9 mouse cellular contexts compared by ENCODE assay signal in genomic region chr9:104337183-104337931, GRCm38 (mm10). TPM values are rescaled to one million over a fixed set of nuclear protein-coding genes. Genes with fewer than 3 reads are reported as not detected.
DNase-seq lines count a peak whose midpoint lies in the region; ATAC-seq lines count a peak whose summit lies in the region.
"Had no signal": no experiment of that assay in that cellular context is flagged by ENCODE, and none has a peak within 500 bp of the region (broad histone marks: within the 10 kb centered on the region; RNA-seq: fewer than 3 reads in every experiment).

Gene Acpp (minus strand): TSS chr9:104337748.

- H3K4me1 ChIP-seq in hindbrain, embryonic 10.5 days (replicated peaks), result peaks cover 12% of the 10 kb centered on the region
- 0 out of 2 replicates have a peak, but pooled peaks cover 7% of the 10 kb centered on the region for H3K4me1 ChIP-seq in limb, embryonic 12.5 days (replicated peaks)
- peaks cover 7% of the 10 kb centered on the region; the same call in 1 of the 2 replicates for H3K4me1 ChIP-seq in midbrain, embryonic 12.5 days

- intact Hi-C loops in gastrocnemius, postnatal 36 days (cut with DNase I), result no loop called here

- peak; percentile 37; the same call in 1 of the 2 replicates for ATAC-seq in limb, embryonic 12.5 days (ENCODE audit: insufficient number of reproducible peaks, insufficient read depth, low FRiP score, low TSS enrichment, low read depth)
- ATAC-seq in midbrain, embryonic 12.5 days (ENCODE audit: low FRiP score, low read depth), result no peak

- no peak within 1 kb of the TSS for H3K27ac ChIP-seq in hindbrain, embryonic 10.5 days
- H3K27ac ChIP-seq in limb, embryonic 12.5 days, result no peak within 1 kb of the TSS
- no peak within 1 kb of the TSS for H3K27ac ChIP-seq in midbrain, embryonic 12.5 days (replicated peaks)

- peak within 1 kb of the TSS; percentile 38; the same call in 1 of the 2 replicates for H3K9ac ChIP-seq in limb, embryonic 12.5 days (replicated peaks)
- no peak within 1 kb of the TSS; the same call in 1 of the 2 replicates for H3K9ac ChIP-seq in midbrain, embryonic 12.5 days (replicated peaks)

- H3K4me3 ChIP-seq in hindbrain, embryonic 10.5 days, result peak within 1 kb of the TSS; percentile 41
- H3K4me3 ChIP-seq in limb, embryonic 12.5 days (replicated peaks), result peak within 1 kb of the TSS; percentile 28
- H3K4me3 ChIP-seq in midbrain, embryonic 12.5 days, result peak within 1 kb of the TSS; percentile 18

- peak; percentile 11 for DNase-seq in gastrocnemius, postnatal 10 days
- no peak for DNase-seq in gastrocnemius, postnatal 36 days
- peak; percentile 61 for DNase-seq in embryo, embryonic 9.5 days (ENCODE audit: extremely low spot score)
- DNase-seq in hindbrain, embryonic 10.5 days (ENCODE audit: low spot score), result peak; percentile 41
- peak; percentile 46 to 71 for DNase-seq in spleen, postnatal 4 days (ENCODE audit: low spot score in 2 of 2)
- no peak for DNase-seq in left cerebral cortex, adult 9 months (ENCODE audit: low spot score in 2 of 2)

- H3K4me2 ChIP-seq in limb, embryonic 12.5 days, result peak within 1 kb of the TSS; percentile 59
- peak within 1 kb of the TSS; percentile 45 for H3K4me2 ChIP-seq in midbrain, embryonic 12.5 days (replicated peaks)

- no peaks in the 10 kb centered on the region for H3K27me3 ChIP-seq in hindbrain, embryonic 10.5 days (ENCODE audit: insufficient read depth, poor library complexity, severe bottlenecking)
- H3K27me3 ChIP-seq in limb, embryonic 12.5 days, result 0 out of 2 replicates have a peak, but pooled peaks cover 3% of the 10 kb centered on the region
- H3K27me3 ChIP-seq in midbrain, embryonic 12.5 days, result no peaks in the 10 kb centered on the region

- H3K36me3 ChIP-seq in hindbrain, embryonic 10.5 days, result no peaks in the 10 kb centered on the region
- H3K36me3 ChIP-seq in limb, embryonic 12.5 days, result no peaks in the 10 kb centered on the region
- no peaks in the 10 kb centered on the region for H3K36me3 ChIP-seq in midbrain, embryonic 12.5 days
- H3K36me3 ChIP-seq: G1E had no signal

- 25% methylated on average over 18 of the region's 18 CpGs for WGBS in hindbrain, embryonic 10.5 days
- 23% methylated on average over 18 of the region's 18 CpGs for WGBS in limb, embryonic 12.5 days
- WGBS in midbrain, embryonic 12.5 days, result 31% methylated on average over 18 of the region's 18 CpGs

- no peaks in the 10 kb centered on the region for H3K9me3 ChIP-seq in hindbrain, embryonic 10.5 days
- no peaks in the 10 kb centered on the region for H3K9me3 ChIP-seq in limb, embryonic 12.5 days
- H3K9me3 ChIP-seq in midbrain, embryonic 12.5 days, result no peaks in the 10 kb centered on the region

RNA-seq across cellular contexts. Expression of gene Acpp, which starts in this region (rescaled TPM):
- total RNA-seq in gastrocnemius, postnatal 10 days (2021), result under 1 TPM; 0.12 to 0.43 TPM
- under 1 TPM in 1 of 2 experiments, not detected in 1; 0.38 TPM for total RNA-seq in gastrocnemius, postnatal 36 days (2021)
- 0.22 and 0.29 TPM in 2 replicates for polyA plus RNA-seq in hindbrain, embryonic 10.5 days (2016; fragmentation: Nextera tagmentation; extraction: Ambion mirVana)
- polyA plus RNA-seq in limb, embryonic 12.5 days (2016; fragmentation: Nextera tagmentation; extraction: Ambion mirVana), result 1.2 and 2.1 TPM in 2 replicates
- polyA plus RNA-seq in midbrain, embryonic 12.5 days (2016; fragmentation: Nextera tagmentation; extraction: Ambion mirVana), result 0.09 and 0.17 TPM in 2 replicates
- polyA plus RNA-seq: G1E had no signal

Comparison
In these comparisons a context has a peak if more than half of its experiments do, and no peak if none do; other contexts are left out.
1. Peak in DNase-seq in gastrocnemius, postnatal 10 days; RNA of the gene not detected or under 1 TPM.
2. Peak in DNase-seq and H3K4me3 ChIP-seq in hindbrain, embryonic 10.5 days; RNA of the gene not detected or under 1 TPM.
3. DNase-seq: peak in embryo, embryonic 9.5 days (single experiment) and spleen, postnatal 4 days (2 of 2); none in gastrocnemius, postnatal 36 days (0 of 2) and left cerebral cortex, adult 9 months (0 of 2).
4. Peak in every context shown above with its lines, with median percentiles within 50 percentile points of each other: H3K4me3 ChIP-seq.